Mouse (Mus musculus) layer of hippocampus, postnatal 14 days (tissue): Measurements from ENCODE around the gene Klf17. TPM values are rescaled to one million over a fixed set of nuclear protein-coding genes. Genes with fewer than 3 reads are reported as not detected.

Experiments
- total RNA-seq, 2 experiments: library from RNA; stranded (reverse); gene quantifications; 2 replicates each; pipeline ENCODE4 v1.2.3; 2021

The Klf17 gene
- total RNA-seq, 2 experiments from 2014 or later, result not detected

Other genes starting within 250 kb of the Klf17 start
- 100 to 1,000 TPM; 217 to 218 TPM for gene Eri3, start 215.3 kb downstream of the Klf17 start, total RNA-seq
- gene Dmap1, start 83.4 kb downstream of the Klf17 start, total RNA-seq, result 10 to 100 TPM; 31.8 TPM
- gene Gm12845, start 41.2 kb downstream of the Klf17 start, total RNA-seq, result not detected
- 10 to 100 TPM; 30.3 to 40.9 TPM for gene Slc6a9, start 68.9 kb upstream of the Klf17 start, total RNA-seq
- 1 to 10 TPM in 1 of 2 experiments, under 1 TPM in 1; 0.85 to 1.5 TPM for gene Ccdc24, start 106.9 kb upstream of the Klf17 start, total RNA-seq
- gene B4galt2, start 117.8 kb upstream of the Klf17 start, total RNA-seq, result 10 to 100 TPM; 94.4 to 99.7 TPM
- gene Atp6v0b, start 121.7 kb upstream of the Klf17 start, total RNA-seq, result 100 to 1,000 TPM; 433 TPM
- gene Dph2, start 126.4 kb upstream of the Klf17 start, total RNA-seq, result 10 to 100 TPM; 10.0 to 10.2 TPM
- 100 to 1,000 TPM; 124 to 131 TPM for gene Ipo13, start 149.4 kb upstream of the Klf17 start, total RNA-seq
- gene Artn, start 164.1 kb upstream of the Klf17 start, total RNA-seq, result 1 to 10 TPM; 1.8 to 2.0 TPM